Mouse (Mus musculus) kidney, adult 2 months (tissue): ENCODE data around the gene Prrx1.

ENCODE experiments used
- CTCF ChIP-seq: fragments of 200-500 bp; conservative IDR thresholded peaks from 2 replicates; pipeline ENCODE4 v1.5.1; 2011; ENCODE audit warnings: low read depth, mild to moderate bottlenecking, control low read depth, low read length, moderate library complexity, mixed read lengths; ENCODE audit not compliant: insufficient read depth, insufficient read length
- POLR2A ChIP-seq: fragments of 200-500 bp; IDR thresholded peaks from one replicate; pipeline ENCODE4 v1.6.1; 2011; ENCODE audit warnings: low read depth, low read length, control low read depth

GRCm38 (mm10) chr1:163361376-163361775 is 47.9 kb upstream of the Prrx1 start:
- no peak for TF ChIP-seq CTCF
- TF ChIP-seq POLR2A, result no peak
